Mouse (Mus musculus) sigmoid colon, adult 10 weeks (tissue): ENCODE measurements around the gene 1700029F12Rik. TPM values are rescaled to one million over a fixed set of nuclear protein-coding genes. Genes with fewer than 3 reads are reported as not detected.

Experiments
- polyA plus RNA-seq: library from polyadenylated mRNA; stranded (reverse); fragments of 350-450 nt; fragmentation: Illumina TruSeq; extraction: RNeasy Lipid Tissue Mini Kit (QIAGEN cat#74804); gene quantifications from one replicate; pipeline ENCODE4 v1.2.3, GENCODE M21; 2014; ENCODE audit warnings: low read depth, low replicate concordance

1700029F12Rik gene
- polyA plus RNA-seq = not detected

GRCm38 (mm10) chr13:97034262-97034661, at the start of gene 1700029F12Rik:
TSS of gene 1700029F12Rik (minus strand) at chr13:97034362.

GRCm38 (mm10) chr13:97066649-97067550, 32.7 kb upstream of the 1700029F12Rik start, which contains the start of gene Fam169a:
TSS of gene Fam169a (plus strand) at chr13:97067286.

Other genes starting within 250 kb of the 1700029F12Rik start
- gene Gcnt4, start 109.7 kb downstream of the 1700029F12Rik start, polyA plus RNA-seq = 3.0 TPM
- 1.3 TPM for gene Fam169a, start 32.9 kb upstream of the 1700029F12Rik start, polyA plus RNA-seq
- gene Gm6169, start 64.9 kb upstream of the 1700029F12Rik start, polyA plus RNA-seq = 28.2 TPM
- 73.6 TPM for gene Gfm2, start 103.6 kb upstream of the 1700029F12Rik start, polyA plus RNA-seq
- gene Nsa2, start 103.6 kb upstream of the 1700029F12Rik start, polyA plus RNA-seq = 285 TPM
- 481 TPM for gene Hexb, start 164.0 kb upstream of the 1700029F12Rik start, polyA plus RNA-seq
- 9.9 TPM for gene Enc1, start 206.7 kb upstream of the 1700029F12Rik start, polyA plus RNA-seq